Mouse (Mus musculus): ENCODE data around the gene Npdc1. TPM values are rescaled to one million over a fixed set of nuclear protein-coding genes. Genes with fewer than 3 reads are reported as not detected.

Npdc1 gene
- total and polyA plus RNA-seq, 3 experiments: not detected

- peaks cover 8 to 23% of the 10 kb centered on the region in 2 experiments; a peak in 3 of 4 replicates for H3K4me1 ChIP-seq (ENCODE audit: control insufficient read depth in 1 of 2, insufficient read depth in 2 of 2, low read length in 2 of 2)
- no peak overlapping the region for H3K9ac ChIP-seq (ENCODE audit: control insufficient read depth, low read depth, low read length, poor library complexity, severe bottlenecking)
- H3K36me3 ChIP-seq (ENCODE audit: control insufficient read depth in 1 of 2, insufficient read depth in 2 of 2, low read length in 2 of 2): peaks cover 0 to 7% of the 10 kb centered on the region in 2 experiments; a peak in 2 of 4 replicates
These were observed 31.5 kb downstream of the Npdc1 start for GRCm38 (mm10) chr2:25430395-25431233.

GRCm38 (mm10) chr2:25431308-25431855, 32.2 kb downstream of the Npdc1 start:
- Histone ChIP-seq H3K9me3 (replicated peaks; ENCODE audit: insufficient read depth, low read length) (no peaks in the 10 kb centered on the region), H3K9ac (ENCODE audit: control insufficient read depth, low read depth, low read length, poor library complexity, severe bottlenecking) (no peak overlapping the region), H3K36me3 (ENCODE audit: control insufficient read depth in 1 of 2, insufficient read depth in 2 of 2, low read length in 2 of 2) (peaks cover 0 to 7% of the 10 kb centered on the region in 2 experiments; a peak in 2 of 4 replicates), H3K27me3 (ENCODE audit: control insufficient read depth in 1 of 2, insufficient read depth in 2 of 2, low read length in 2 of 2) (no peaks in the 10 kb centered on the region), H3K27ac (ENCODE audit: control insufficient read depth, low read depth, low read length) (no peak overlapping the region), H3K4me3 (ENCODE audit: control insufficient read depth in 1 of 2, insufficient read depth in 1 of 2, low read depth in 2 of 2, low read length in 2 of 2) (no peak overlapping the region), H3K4me1 (ENCODE audit: control insufficient read depth in 1 of 2, insufficient read depth in 2 of 2, low read length in 2 of 2) (peaks cover 7 to 20% of the 10 kb centered on the region in 2 experiments; a peak in 3 of 4 replicates), H3K79me2 (ENCODE audit: control insufficient read depth, insufficient read depth, low read length, poor library complexity) (peaks cover 2% of the 10 kb centered on the region; the same call in 1 of the 2 replicates)
- DNase-seq (ENCODE audit: low read depth, low spot score): no peak
- TF ChIP-seq CHD2 (IDR thresholded peaks at IDR 0.05; ENCODE audit: low read length) (no peak), TCF12 (IDR thresholded peaks at IDR 0.05; ENCODE audit: low read depth, low read length) (no peak), E2F4 (IDR thresholded peaks at IDR 0.05; ENCODE audit: borderline replicate concordance, low read depth, low read length) (no peak), MEF2A (IDR thresholded peaks at IDR 0.05; ENCODE audit: extremely low read depth, insufficient replicate concordance, low read depth, low read length, poor library complexity, severe bottlenecking) (no peak), GATA1 (IDR thresholded peaks at IDR 0.05; ENCODE audit: low read depth, low read length) (no peak), KAT2A (conservative IDR thresholded peaks at IDR 0.05; ENCODE audit: low read depth, low read length) (no peak), ETS1 (IDR thresholded peaks at IDR 0.05; ENCODE audit: low read depth, low read length) (no peak), MAFK (IDR thresholded peaks at IDR 0.05; ENCODE audit: borderline replicate concordance, low read depth, low read length) (no peak), USF1 (IDR thresholded peaks at IDR 0.05; ENCODE audit: low read depth, low read length) (no peak), GABPA (IDR thresholded peaks at IDR 0.05; ENCODE audit: low read depth, low read length) (no peak), RCOR1 (IDR thresholded peaks at IDR 0.05; ENCODE audit: low read depth, low read length) (no peak)

More at GRCm38 (mm10) chr2:25430395-25431233, 31.5 kb downstream of the Npdc1 start:
- no peaks in the 10 kb centered on the region for H3K9me3 ChIP-seq (replicated peaks; ENCODE audit: insufficient read depth, low read length)
- no peak for DNase-seq (ENCODE audit: low read depth, low spot score)
- no peak overlapping the region for H3K4me3 ChIP-seq (ENCODE audit: control insufficient read depth in 1 of 2, insufficient read depth in 1 of 2, low read depth in 2 of 2, low read length in 2 of 2)
- no peaks in the 10 kb centered on the region for H3K27me3 ChIP-seq (ENCODE audit: control insufficient read depth in 1 of 2, insufficient read depth in 2 of 2, low read length in 2 of 2)
- peaks cover 2% of the 10 kb centered on the region; the same call in 1 of the 2 replicates for H3K79me2 ChIP-seq (ENCODE audit: control insufficient read depth, insufficient read depth, low read length, poor library complexity)
- no peak overlapping the region for H3K27ac ChIP-seq (ENCODE audit: control insufficient read depth, low read depth, low read length)
- TF ChIP-seq ETS1 (IDR thresholded peaks at IDR 0.05; ENCODE audit: low read depth, low read length): no peak
- no peak for TF ChIP-seq MXI1 (IDR thresholded peaks at IDR 0.05; ENCODE audit: low read depth, low read length)
- TF ChIP-seq ZMIZ1 (IDR thresholded peaks at IDR 0.05; ENCODE audit: low read depth, low read length): no peak
- TF ChIP-seq POLR2AphosphoS2 (IDR thresholded peaks at IDR 0.05; ENCODE audit: low read length): no peak
- no peak for TF ChIP-seq CTCF (IDR thresholded peaks at IDR 0.05 in 2 of 3, conservative IDR thresholded peaks at IDR 0.05 in 1 of 3; ENCODE audit: control insufficient read depth in 1 of 3, insufficient read depth in 1 of 3, low read depth in 2 of 3, low read length in 3 of 3, poor library complexity in 1 of 3, severe bottlenecking in 1 of 3)
- TF ChIP-seq CHD1 (IDR thresholded peaks at IDR 0.05; ENCODE audit: low read depth, low read length): no peak
- no peak for TF ChIP-seq POLR2AphosphoS5 (IDR thresholded peaks at IDR 0.05; ENCODE audit: borderline replicate concordance, low read depth, low read length)
- no peak for TF ChIP-seq UBTF (IDR thresholded peaks at IDR 0.05; ENCODE audit: borderline replicate concordance, insufficient read depth, low read depth, low read length)
- no peak for TF ChIP-seq ELF1 (IDR thresholded peaks at IDR 0.05; ENCODE audit: low read depth, low read length)
- TF ChIP-seq EP300 (IDR thresholded peaks at IDR 0.05; ENCODE audit: low read depth in 1 of 2, low read length in 2 of 2): no peak
- no peak for TF ChIP-seq JUND (IDR thresholded peaks at IDR 0.05; ENCODE audit: low read depth, low read length)
- no peak for TF ChIP-seq KAT2A (conservative IDR thresholded peaks at IDR 0.05; ENCODE audit: low read depth, low read length)
- TF ChIP-seq TAL1 (IDR thresholded peaks at IDR 0.05; ENCODE audit: low read length): no peak
- TF ChIP-seq MYB (IDR thresholded peaks at IDR 0.05; ENCODE audit: low read depth, low read length): no peak
- no peak for TF ChIP-seq USF1 (IDR thresholded peaks at IDR 0.05; ENCODE audit: low read depth, low read length)
- TF ChIP-seq GABPA (IDR thresholded peaks at IDR 0.05; ENCODE audit: low read depth, low read length): no peak
- TF ChIP-seq SMC3 (IDR thresholded peaks at IDR 0.05; ENCODE audit: low read depth, low read length): no peak
